ENCODE assay signal across 9 mouse cellular contexts in the genomic region with DNA sequence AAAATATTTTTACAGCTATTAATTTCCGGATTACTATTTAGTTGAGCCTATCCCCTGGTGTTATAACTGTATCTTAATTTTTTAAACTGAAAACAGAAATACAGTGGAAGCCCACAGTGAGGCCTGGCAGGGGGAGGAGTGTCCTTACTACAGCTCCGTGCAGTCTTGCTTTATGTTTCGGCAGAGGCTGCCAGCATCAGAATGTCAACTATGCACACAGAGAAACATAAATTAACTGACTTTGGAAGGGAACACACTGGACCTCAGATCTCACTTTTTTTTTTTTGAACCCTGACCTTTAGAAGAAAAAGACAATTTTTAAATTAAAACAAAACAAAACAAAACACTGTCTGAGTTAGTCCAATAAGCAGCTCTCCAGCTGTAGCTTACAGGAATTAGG.
A peak's percentile ranks its signal among the peaks of the same experiment; 100 is the strongest.
DNase-seq lines count a peak whose midpoint lies in the region; ATAC-seq and TF ChIP-seq lines count a peak whose summit lies in the region.
"Had no signal": no experiment of that assay in that cellular context is flagged by ENCODE, and none has a peak within 500 bp of the region (broad histone marks: within the 10 kb centered on the region; RNA-seq: fewer than 3 reads in every experiment).

No protein-coding gene starts in this region.

- H3K36me3 ChIP-seq in hindbrain, embryonic 14.5 days (replicated peaks; ENCODE audit: control insufficient read depth, insufficient read depth), result no peaks in the 10 kb centered on the region
- no peaks in the 10 kb centered on the region for H3K36me3 ChIP-seq in hindbrain, embryonic 16.5 days (ENCODE audit: control insufficient read depth, insufficient read depth, low read length)
- H3K36me3 ChIP-seq in stomach, embryonic 16.5 days (ENCODE audit: control insufficient read depth, insufficient read depth, low read length), result no peaks in the 10 kb centered on the region
- no peaks in the 10 kb centered on the region for H3K36me3 ChIP-seq in midbrain, embryonic 10.5 days

- no peak for TF ChIP-seq CTCF in lung, adult 2 months (IDR thresholded peaks at IDR 0.05; ENCODE audit: insufficient read depth, low read length)

- peak overlapping the region; percentile 55; the same call in 1 of the 2 replicates for H3K27ac ChIP-seq in hindbrain, embryonic 14.5 days
- H3K27ac ChIP-seq in hindbrain, embryonic 16.5 days (ENCODE audit: low read depth, low read length), result no peak overlapping the region
- peak overlapping the region; percentile 19; the same call in 1 of the 2 replicates for H3K27ac ChIP-seq in stomach, embryonic 16.5 days (ENCODE audit: low read length)
- H3K27ac ChIP-seq in midbrain, embryonic 10.5 days (replicated peaks), result no peak overlapping the region

- no peak overlapping the region for H3K4me2 ChIP-seq in hindbrain, embryonic 14.5 days (replicated peaks)
- no peak overlapping the region for H3K4me2 ChIP-seq in hindbrain, embryonic 16.5 days (ENCODE audit: low read length)
- H3K4me2 ChIP-seq in stomach, embryonic 16.5 days (ENCODE audit: low read depth, low read length), result no peak overlapping the region

- H3K4me1 ChIP-seq in hindbrain, embryonic 14.5 days (replicated peaks; ENCODE audit: control insufficient read depth, insufficient read depth, low read length), result peaks cover 35% of the 10 kb centered on the region
- peaks cover 14% of the 10 kb centered on the region for H3K4me1 ChIP-seq in hindbrain, embryonic 16.5 days (ENCODE audit: control insufficient read depth, insufficient read depth, low read depth, low read length)
- peaks cover 9% of the 10 kb centered on the region for H3K4me1 ChIP-seq in lung, adult 2 months (ENCODE audit: control insufficient read depth, insufficient read depth, low read length)
- peaks cover 34% of the 10 kb centered on the region for H3K4me1 ChIP-seq in stomach, embryonic 16.5 days (ENCODE audit: control insufficient read depth, insufficient read depth, low read length)
- H3K4me1 ChIP-seq in midbrain, embryonic 10.5 days, result peaks cover 27% of the 10 kb centered on the region

- H3K9ac ChIP-seq in hindbrain, embryonic 14.5 days, result no peak overlapping the region
- H3K9ac ChIP-seq in hindbrain, embryonic 16.5 days (ENCODE audit: low read depth, low read length), result no peak overlapping the region
- no peak overlapping the region for H3K9ac ChIP-seq in stomach, embryonic 16.5 days (ENCODE audit: low read length)

- no peak for ATAC-seq in hindbrain, embryonic 14.5 days (ENCODE audit: low FRiP score)
- ATAC-seq in hindbrain, embryonic 16.5 days, result no peak
- ATAC-seq in stomach, embryonic 16.5 days (ENCODE audit: insufficient read depth, low FRiP score), result peak; percentile 41; the same call in 1 of the 2 replicates

- no peaks in the 10 kb centered on the region for H3K9me3 ChIP-seq in hindbrain, embryonic 14.5 days (ENCODE audit: control insufficient read depth, low read length)
- no peaks in the 10 kb centered on the region for H3K9me3 ChIP-seq in hindbrain, embryonic 16.5 days (ENCODE audit: control insufficient read depth, low read length)
- no peaks in the 10 kb centered on the region for H3K9me3 ChIP-seq in stomach, embryonic 16.5 days (replicated peaks; ENCODE audit: control insufficient read depth, low read length)
- no peaks in the 10 kb centered on the region for H3K9me3 ChIP-seq in midbrain, embryonic 10.5 days (replicated peaks)

- WGBS in hindbrain, embryonic 14.5 days, result 47% methylated on average over 3 of the region's 3 CpGs
- whole genome bisulfite sequencing in hindbrain, embryonic 16.5 days, result 40% methylated on average over 3 of the region's 3 CpGs
- 42% methylated on average over 3 of the region's 3 CpGs for WGBS in lung, adult 2 months
- WGBS in stomach, embryonic 16.5 days, result 30% methylated on average over 3 of the region's 3 CpGs
- 65% methylated on average over 3 of the region's 3 CpGs for WGBS in midbrain, embryonic 10.5 days

- H3K27me3 ChIP-seq in hindbrain, embryonic 14.5 days (ENCODE audit: control insufficient read depth, insufficient read depth, low read length), result no peaks in the 10 kb centered on the region
- no peaks in the 10 kb centered on the region for H3K27me3 ChIP-seq in hindbrain, embryonic 16.5 days (replicated peaks; ENCODE audit: control insufficient read depth, insufficient read depth, low read length)
- H3K27me3 ChIP-seq in stomach, embryonic 16.5 days (ENCODE audit: control insufficient read depth, insufficient read depth, low read length), result no peaks in the 10 kb centered on the region
- no peaks in the 10 kb centered on the region for H3K27me3 ChIP-seq in midbrain, embryonic 10.5 days (ENCODE audit: low read depth, poor library complexity, severe bottlenecking)

- DNase-seq in embryo, embryonic 10.5 days (ENCODE audit: low spot score), result peak; percentile 36
- no peak for DNase-seq in embryo, embryonic 9.5 days (ENCODE audit: extremely low spot score)
- peak; percentile 40 for DNase-seq in hindbrain, embryonic 14.5 days (ENCODE audit: low spot score)
- peak; percentile 36 for DNase-seq in lung, postnatal 10 days
- DNase-seq in lung, adult 2 months, result no peak
- DNase-seq in midbrain, embryonic 10.5 days (ENCODE audit: low spot score), result no peak

- no peak for TF ChIP-seq POLR2A in lung, adult 2 months (IDR thresholded peaks at IDR 0.05; ENCODE audit: borderline replicate concordance, extremely low read depth, low read depth, low read length)

- no peak overlapping the region for H3K4me3 ChIP-seq in hindbrain, embryonic 14.5 days (replicated peaks; ENCODE audit: low read length)
- no peak overlapping the region for H3K4me3 ChIP-seq in hindbrain, embryonic 16.5 days (ENCODE audit: low read length)
- no peak overlapping the region for H3K4me3 ChIP-seq in lung, adult 2 months (replicated peaks; ENCODE audit: extremely low read depth, low read depth, low read length)
- no peak overlapping the region for H3K4me3 ChIP-seq in stomach, embryonic 16.5 days (replicated peaks; ENCODE audit: low read length)
- no peak overlapping the region for H3K4me3 ChIP-seq in midbrain, embryonic 10.5 days
- H3K4me3 ChIP-seq: erythroblast, embryonic 14.5 days had no signal

Comparison
In these comparisons a context has a peak if more than half of its experiments do, and no peak if none do; other contexts are left out.
1. DNase-seq: peak in embryo, embryonic 10.5 days (single experiment), hindbrain, embryonic 14.5 days (single experiment) and lung, postnatal 10 days (single experiment); none in embryo, embryonic 9.5 days (single experiment), lung, adult 2 months (single experiment) and midbrain, embryonic 10.5 days (single experiment).
2. H3K27ac ChIP-seq: peak in hindbrain, embryonic 14.5 days (single experiment) and stomach, embryonic 16.5 days (single experiment); none in hindbrain, embryonic 16.5 days (single experiment) and midbrain, embryonic 10.5 days (single experiment).